Comparison of ENCODE assay signal across 29 mouse cellular contexts in the genomic region with DNA sequence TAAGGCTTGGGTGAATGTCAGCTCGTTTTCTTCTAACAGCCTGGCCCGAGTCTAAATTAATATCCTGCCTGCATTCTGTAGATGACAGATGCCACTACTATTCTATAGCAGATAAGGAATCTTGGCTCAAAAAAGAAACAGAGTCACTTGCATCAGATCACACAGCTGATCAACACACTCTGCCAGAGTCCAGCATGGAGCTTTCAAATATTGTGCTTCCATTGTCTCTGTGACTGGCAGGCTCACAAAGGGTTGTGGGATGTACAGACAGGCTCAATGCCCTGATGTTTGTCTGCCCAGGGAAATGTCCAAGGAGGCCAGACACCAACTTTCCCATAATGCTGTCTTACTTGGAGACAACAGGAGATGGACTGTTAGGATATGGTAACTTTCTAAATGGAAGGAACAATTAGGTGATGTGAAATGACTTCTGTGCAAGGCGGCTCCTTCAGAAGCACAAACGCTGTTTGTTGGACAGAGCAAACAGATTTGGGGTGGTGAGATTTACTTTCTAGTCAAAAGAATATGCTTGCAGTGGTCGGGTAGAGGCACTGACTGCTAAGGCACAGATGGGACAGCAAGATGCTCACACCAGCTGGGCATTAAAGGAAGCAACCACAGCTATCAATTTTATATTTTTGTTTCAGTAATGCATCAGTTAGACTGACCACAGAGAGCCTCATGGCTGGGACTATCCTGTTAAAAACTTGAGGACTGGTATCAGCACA.
A peak's percentile ranks its signal among the peaks of the same experiment; 100 is the strongest.
DNase-seq lines count a peak whose midpoint lies in the region; ATAC-seq lines count a peak whose summit lies in the region.
"Had no signal": no experiment of that assay in that cellular context is flagged by ENCODE, and none has a peak within 500 bp of the region (broad histone marks: within the 10 kb centered on the region; RNA-seq: fewer than 3 reads in every experiment).

No protein-coding gene starts in this region.

- ATAC-seq in hindbrain, embryonic 13.5 days (ENCODE audit: low FRiP score) = peak; percentile 75; the same call in 1 of the 2 replicates
- ATAC-seq in midbrain, embryonic 13.5 days = peak; percentile 67
- ATAC-seq: CD4-positive, CD25-positive, alpha-beta regulatory T cell, adult 4 months; liver, embryonic 12.5 days; liver, postnatal 0 days; lung, postnatal 0 days had no signal

- no peak overlapping the region for H3K4me3 ChIP-seq in hindbrain, embryonic 10.5 days
- H3K4me3 ChIP-seq in hindbrain, embryonic 13.5 days = no peak overlapping the region
- H3K4me3 ChIP-seq in midbrain, embryonic 13.5 days (replicated peaks) = no peak overlapping the region
- no peak overlapping the region for H3K4me3 ChIP-seq in heart, embryonic 10.5 days
- H3K4me3 ChIP-seq: embryonic facial prominence, embryonic 10.5 days; embryonic facial prominence, embryonic 15.5 days; forebrain, embryonic 12.5 days; gastrocnemius, adult 2 months; heart, embryonic 12.5 days; kidney, embryonic 15.5 days; liver, embryonic 12.5 days; neural tube, embryonic 12.5 days had no signal

- 48% methylated on average over 5 of the region's 5 CpGs for WGBS in hindbrain, embryonic 10.5 days
- WGBS in hindbrain, embryonic 13.5 days = 38% methylated on average over 5 of the region's 5 CpGs
- WGBS in midbrain, embryonic 13.5 days = 36% methylated on average over 5 of the region's 5 CpGs
- 76% methylated on average over 5 of the region's 5 CpGs for WGBS in heart, embryonic 10.5 days

- no peak overlapping the region for H3K9ac ChIP-seq in hindbrain, embryonic 13.5 days
- no peak overlapping the region for H3K9ac ChIP-seq in midbrain, embryonic 13.5 days (replicated peaks)
- H3K9ac ChIP-seq: embryonic facial prominence, embryonic 15.5 days; forebrain, embryonic 12.5 days; heart, embryonic 12.5 days; kidney, embryonic 15.5 days; liver, embryonic 12.5 days; liver, postnatal 0 days; neural tube, embryonic 12.5 days had no signal

- H3K36me3 ChIP-seq in hindbrain, embryonic 10.5 days = no peaks in the 10 kb centered on the region
- H3K36me3 ChIP-seq in hindbrain, embryonic 13.5 days = no peaks in the 10 kb centered on the region
- H3K36me3 ChIP-seq in midbrain, embryonic 13.5 days = no peaks in the 10 kb centered on the region
- H3K36me3 ChIP-seq in heart, embryonic 10.5 days = no peaks in the 10 kb centered on the region
- H3K36me3 ChIP-seq: embryonic facial prominence, embryonic 10.5 days; embryonic facial prominence, embryonic 15.5 days; forebrain, embryonic 12.5 days; heart, embryonic 12.5 days; kidney, embryonic 15.5 days; liver, embryonic 12.5 days; neural tube, embryonic 12.5 days had no signal

- H3K27me3 ChIP-seq in hindbrain, embryonic 10.5 days (ENCODE audit: insufficient read depth, poor library complexity, severe bottlenecking) = no peaks in the 10 kb centered on the region
- H3K27me3 ChIP-seq in hindbrain, embryonic 13.5 days = no peaks in the 10 kb centered on the region
- H3K27me3 ChIP-seq in midbrain, embryonic 13.5 days = no peaks in the 10 kb centered on the region
- H3K27me3 ChIP-seq in heart, embryonic 10.5 days (ENCODE audit: insufficient read depth, poor library complexity, severe bottlenecking) = no peaks in the 10 kb centered on the region
- H3K27me3 ChIP-seq: embryonic facial prominence, embryonic 15.5 days; forebrain, embryonic 12.5 days; heart, embryonic 12.5 days; kidney, embryonic 15.5 days; liver, embryonic 12.5 days; neural tube, embryonic 12.5 days had no signal

- H3K4me1 ChIP-seq in hindbrain, embryonic 10.5 days (replicated peaks) = peaks cover 26% of the 10 kb centered on the region
- H3K4me1 ChIP-seq in hindbrain, embryonic 13.5 days (replicated peaks) = peaks cover 14% of the 10 kb centered on the region
- H3K4me1 ChIP-seq in midbrain, embryonic 13.5 days (replicated peaks) = peaks cover 11% of the 10 kb centered on the region; the same call in 1 of the 2 replicates
- H3K4me1 ChIP-seq in heart, embryonic 10.5 days = no peaks in the 10 kb centered on the region
- H3K4me1 ChIP-seq: embryonic facial prominence, embryonic 15.5 days; kidney, embryonic 15.5 days; liver, embryonic 12.5 days; neural tube, embryonic 12.5 days had no signal

- peak overlapping the region; percentile 78 for H3K27ac ChIP-seq in hindbrain, embryonic 10.5 days
- H3K27ac ChIP-seq in hindbrain, embryonic 13.5 days = no peak overlapping the region
- no peak overlapping the region for H3K27ac ChIP-seq in midbrain, embryonic 13.5 days
- H3K27ac ChIP-seq in heart, embryonic 10.5 days = no peak overlapping the region
- H3K27ac ChIP-seq: embryonic facial prominence, embryonic 10.5 days; embryonic facial prominence, embryonic 15.5 days; forebrain, embryonic 12.5 days; gastrocnemius, adult 2 months; kidney, embryonic 15.5 days; liver, embryonic 12.5 days; macrophage; neural tube, embryonic 12.5 days had no signal

- peak; percentile 5 for DNase-seq in layer of hippocampus, adult 9-11 months
- no peak for DNase-seq in layer of hippocampus, adult 9-10 months (ENCODE audit: low spot score)
- peak; percentile 35 for DNase-seq in hindbrain, embryonic 10.5 days (ENCODE audit: low spot score)
- DNase-seq in heart, embryonic 10.5 days (ENCODE audit: low spot score) = no peak
- DNase-seq in thymus, postnatal 25 days = no peak
- DNase-seq: adrenal gland, postnatal 25 days; cerebellum, adult 18-20 months; cerebellum, postnatal 10 days; gastrocnemius, adult 2 months; gastrocnemius, postnatal 36 days; heart, adult 18-20 months; heart, postnatal 4 days; kidney, adult 18-20 months; kidney, postnatal 25 days; layer of hippocampus, postnatal 36 days; left cerebral cortex, postnatal 4 days; liver, postnatal 0 days had no signal

- H3K4me2 ChIP-seq in hindbrain, embryonic 13.5 days = no peak overlapping the region
- H3K4me2 ChIP-seq in midbrain, embryonic 13.5 days (replicated peaks) = no peak overlapping the region
- H3K4me2 ChIP-seq: embryonic facial prominence, embryonic 15.5 days; forebrain, embryonic 12.5 days; heart, embryonic 12.5 days; kidney, embryonic 15.5 days; liver, embryonic 12.5 days; neural tube, embryonic 12.5 days had no signal

- H3K9me3 ChIP-seq in hindbrain, embryonic 10.5 days = no peaks in the 10 kb centered on the region
- no peaks in the 10 kb centered on the region for H3K9me3 ChIP-seq in hindbrain, embryonic 13.5 days
- H3K9me3 ChIP-seq in midbrain, embryonic 13.5 days = no peaks in the 10 kb centered on the region
- H3K9me3 ChIP-seq in heart, embryonic 10.5 days = no peaks in the 10 kb centered on the region
- H3K9me3 ChIP-seq: embryonic facial prominence, embryonic 10.5 days; embryonic facial prominence, embryonic 15.5 days; forebrain, embryonic 12.5 days; heart, embryonic 12.5 days; kidney, embryonic 15.5 days; liver, embryonic 12.5 days; neural tube, embryonic 12.5 days had no signal

Comparison
In these comparisons a context has a peak if more than half of its experiments do, and no peak if none do; other contexts are left out.
1. DNase-seq: peak in layer of hippocampus, adult 9-11 months (single experiment) and hindbrain, embryonic 10.5 days (single experiment); none in layer of hippocampus, adult 9-10 months (single experiment), heart, embryonic 10.5 days (single experiment) and thymus, postnatal 25 days (single experiment).